Mouse (Mus musculus) bone marrow, adult 2 months (tissue): ENCODE data around the gene Gm16405. TPM values are rescaled to one million over a fixed set of nuclear protein-coding genes. Genes with fewer than 3 reads are reported as not detected.
"Not testable (repeated sequence)": the region's sequence is repeated elsewhere in the genome, so short reads cannot be mapped to it uniquely, and the experiment has no call there.

Experiments used
- H3K27ac ChIP-seq: fragments of 200-500 bp; 2 replicates; pipeline ENCODE4 v1.5.1; 2012; ENCODE audit warnings: low read depth, mild to moderate bottlenecking, control low read depth, inconsistent platforms, low read length; ENCODE audit not compliant: control insufficient read depth, poor library complexity, insufficient read depth
- H3K4me1 ChIP-seq: fragments of 200-500 bp; 2 replicates; pipeline ENCODE4 v1.6.1; 2011; ENCODE audit warnings: low read length; ENCODE audit not compliant: control insufficient read depth, insufficient read depth
- H3K4me3 ChIP-seq: fragments of 200-500 bp; replicated peaks from 2 replicates; pipeline ENCODE3; 2011; ENCODE audit warnings: mild to moderate bottlenecking, low read depth, low read length, control low read depth; ENCODE audit not compliant: control insufficient read depth
- WGBS: fragments of 180-500 bp; shearing (Covaris S2); methylation state at CpG from one replicate; pipeline ENCODE4 v1.1.7; 2018; 5-methylcytosine and 5-hydroxymethylcytosine counted together
- polyA plus RNA-seq: library from polyadenylated mRNA; stranded (reverse); fragments of >200 nt; gene quantifications from 2 replicates; pipeline ENCODE4 v1.2.4, GENCODE M21; 2011; ENCODE audit warnings: low replicate concordance; ENCODE audit not compliant: missing spikeins, insufficient read depth, insufficient read length

The Gm16405 gene
- not detected in 2 replicates for polyA plus RNA-seq

DNA sequence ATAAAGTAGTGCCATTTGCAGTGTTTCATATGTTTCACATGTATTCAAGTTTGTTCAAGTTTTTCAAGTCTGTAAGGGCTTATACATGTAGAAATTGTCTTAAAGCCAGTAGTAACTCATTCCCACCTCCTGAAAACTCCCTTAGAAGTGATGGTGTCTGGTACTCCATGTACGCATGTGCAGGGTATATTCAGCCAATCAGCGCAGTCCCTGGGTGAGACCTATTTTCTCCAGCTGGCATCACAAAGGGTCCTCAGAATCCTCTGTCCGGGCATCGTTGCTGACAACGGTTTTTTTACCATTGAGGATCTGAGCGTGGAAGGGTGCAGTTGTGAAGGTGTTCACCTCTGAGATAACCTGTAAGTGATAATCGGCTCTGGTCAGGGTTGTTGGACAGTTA lies at the start of gene Gm16405:
TSS of gene Gm16405 (plus strand) at position 301 of the 400 bp plus-strand sequence.
- not testable (repeated sequence) for H3K4me3 ChIP-seq, H3K27ac ChIP-seq, H3K4me1 ChIP-seq
- WGBS = no CpG with 5 or more reads among the region's 7 CpGs

Other genes starting within 250 kb of the Gm16405 start
- not detected in 2 replicates for gene Gm16430, start 91.0 kb downstream of the Gm16405 start, polyA plus RNA-seq